Mouse (Mus musculus) layer of hippocampus, postnatal 10 days (tissue): ENCODE measurements around the gene Dnajb12. TPM values are rescaled to one million over a fixed set of nuclear protein-coding genes. Genes with fewer than 3 reads are reported as not detected.

Experiments
- DNase-seq, 2 experiments: peaks; one replicate each; pipeline ENCODE4 v3.0.0; 2021; ENCODE audit warnings: low spot score in 2 of 2
- total RNA-seq, 2 experiments: library from RNA; stranded (reverse); gene quantifications; 2 replicates each; pipeline ENCODE4 v1.2.3; 2021

Gene Dnajb12
- total RNA-seq, 2 experiments from 2014 or later, result 43.9 to 44.2 TPM

GRCm38 (mm10) chr10:59915196-59915962, 36.0 kb downstream of the Dnajb12 start:
- no peak for DNase-seq

GRCm38 (mm10) chr10:59916159-59916558, 36.8 kb downstream of the Dnajb12 start:
- DNase-seq, result no peak

- DNase-seq, result no peak
Measured at GRCm38 (mm10) chr10:59916649-59917048, 37.3 kb downstream of the Dnajb12 start.

- no peak for DNase-seq
Measured at GRCm38 (mm10) chr10:59918111-59918510, 38.8 kb downstream of the Dnajb12 start.

GRCm38 (mm10) chr10:59919494-59920181, 40.3 kb downstream of the Dnajb12 start:
- no peak for DNase-seq

GRCm38 (mm10) chr10:59920485-59920809, 41.1 kb downstream of the Dnajb12 start:
- DNase-seq, result no peak

- peak; percentile 61 to 64 for DNase-seq
Measured at GRCm38 (mm10) chr10:59920810-59921681, 41.7 kb downstream of the Dnajb12 start.

GRCm38 (mm10) chr10:59923493-59923892, 44.1 kb downstream of the Dnajb12 start:
- no peak for DNase-seq

- DNase-seq, result peak in 1 of 2 experiments; percentile 30
Measured at GRCm38 (mm10) chr10:59924305-59924704, 44.9 kb downstream of the Dnajb12 start.

- DNase-seq, result no peak
Measured at GRCm38 (mm10) chr10:59929205-59929604, 49.8 kb downstream of the Dnajb12 start.

- DNase-seq, result no peak
Measured at GRCm38 (mm10) chr10:59930996-59931395, 51.6 kb downstream of the Dnajb12 start.

- no peak for DNase-seq
Measured at GRCm38 (mm10) chr10:59932521-59932920, 53.2 kb downstream of the Dnajb12 start.

GRCm38 (mm10) chr10:59934039-59934438, 54.7 kb downstream of the Dnajb12 start:
- DNase-seq, result no peak

GRCm38 (mm10) chr10:59936058-59936856, 56.9 kb downstream of the Dnajb12 start:
- DNase-seq, result no peak

- DNase-seq, result no peak
Measured at GRCm38 (mm10) chr10:59938662-59939061, 59.3 kb downstream of the Dnajb12 start.

GRCm38 (mm10) chr10:59939081-59939480, 59.7 kb downstream of the Dnajb12 start:
- DNase-seq, result no peak

GRCm38 (mm10) chr10:59942281-59942846, 63.0 kb downstream of the Dnajb12 start:
- peak in 1 of 2 experiments; percentile 44 for DNase-seq

GRCm38 (mm10) chr10:59942847-59943420, 63.6 kb downstream of the Dnajb12 start:
- DNase-seq, result peak; percentile 67 to 74

GRCm38 (mm10) chr10:59943421-59943989, 64.1 kb downstream of the Dnajb12 start:
- peak; percentile 83 to 86 for DNase-seq

GRCm38 (mm10) chr10:59945416-59945815, 66.1 kb downstream of the Dnajb12 start:
- no peak for DNase-seq
